Mouse (Mus musculus) ES-E14 (cell line): ENCODE data around the gene Krtap19-3. TPM values are rescaled to one million over a fixed set of nuclear protein-coding genes. Genes with fewer than 3 reads are reported as not detected.

ENCODE experiments used
- DNase-seq: peaks from one replicate; pipeline ENCODE4 v3.0.0-alpha.2; 2013; ENCODE audit warnings: low read depth, low spot score
- H3K27ac ChIP-seq: 2 replicates; pipeline ENCODE4 v1.5.1; 2012; ENCODE audit warnings: low read depth, mild to moderate bottlenecking, low read length, moderate library complexity, mixed read lengths; ENCODE audit not compliant: poor library complexity, insufficient read depth, severe bottlenecking
- H3K36me3 ChIP-seq: 2 replicates; pipeline ENCODE4 v1.6.1; 2012; ENCODE audit warnings: mild to moderate bottlenecking, low read length, moderate library complexity, mixed read lengths; ENCODE audit not compliant: control insufficient read depth, poor library complexity, insufficient read depth, severe bottlenecking
- H3K4me1 ChIP-seq, 2 experiments: fragments of 150-350 bp in 1 of 2; sonication (generic) in 1 of 2; 2 replicates each; pipeline ENCODE4 v1.6.1; 2012; ENCODE audit warnings: low read length in 2 of 2, mild to moderate bottlenecking in 1 of 2, mixed read lengths in 1 of 2; ENCODE audit not compliant: control insufficient read depth in 2 of 2, insufficient read depth in 2 of 2, poor library complexity in 1 of 2
- H3K4me3 ChIP-seq, 2 experiments: fragments of 150-350 bp in 1 of 2; sonication (generic) in 1 of 2; 2 replicates each; pipeline ENCODE4 v1.5.1; 2012; ENCODE audit warnings: low read length in 2 of 2, low read depth in 1 of 2, mild to moderate bottlenecking in 1 of 2, mixed read lengths in 1 of 2; ENCODE audit not compliant: insufficient read depth in 1 of 2, poor library complexity in 1 of 2, severe bottlenecking in 1 of 2
- H3K9ac ChIP-seq: 2 replicates; pipeline ENCODE4 v1.6.1; 2012; ENCODE audit warnings: low read depth, mild to moderate bottlenecking, low read length, mixed read lengths; ENCODE audit not compliant: poor library complexity, insufficient read depth, severe bottlenecking
- H3K9me3 ChIP-seq: fragments of 150-350 bp; sonication (generic); 2 replicates; pipeline ENCODE4 v1.6.1; 2012; ENCODE audit warnings: low read depth, mild to moderate bottlenecking, low read length; ENCODE audit not compliant: control insufficient read depth, insufficient read depth
- CHD2 ChIP-seq: IDR thresholded peaks from 2 replicates; pipeline ENCODE4 v1.6.1; 2014; ENCODE audit warnings: mild to moderate bottlenecking, low read depth, low read length, inconsistent platforms
- HCFC1 ChIP-seq: IDR thresholded peaks from 2 replicates; pipeline ENCODE4 v1.6.1; 2012; ENCODE audit warnings: low read length, inconsistent platforms, borderline replicate concordance; ENCODE audit not compliant: insufficient read depth
- MAFK ChIP-seq: IDR thresholded peaks from 2 replicates; pipeline ENCODE4 v1.6.1; 2014; ENCODE audit warnings: mild to moderate bottlenecking, low read depth, low read length, inconsistent platforms; ENCODE audit not compliant: insufficient read depth
- ZC3H11A ChIP-seq: IDR thresholded peaks from 2 replicates; pipeline ENCODE4 v1.6.1; 2012; ENCODE audit warnings: low read depth, mild to moderate bottlenecking, inconsistent platforms, low read length, borderline replicate concordance
- ZNF384 ChIP-seq: IDR thresholded peaks from 2 replicates; pipeline ENCODE4 v1.6.1; 2012; ENCODE audit warnings: low read depth, low read length, inconsistent platforms
- in situ Hi-C, 2 experiments: fragments of 600-800 bp; cut with MboI; formaldehyde crosslinking; loops; one replicate each; pipeline ENCODE4 v1.15.1; 2025; ENCODE audit warnings: low sequenced_read_pairs in 2 of 2, inconsistent platforms in 1 of 2; ENCODE audit not compliant: unreplicated experiment in 2 of 2
- total RNA-seq: library from RNA; depleted of rRNA; stranded (reverse); fragments of 300-350 nt; gene quantifications from 2 replicates; pipeline ENCODE4 v1.2.3, GENCODE M21; 2012; rRNA removed

Krtap19-3 gene
- total RNA-seq, 1 experiment, result not detected

- Histone ChIP-seq H3K9me3 (no peaks in the 10 kb centered on the region), H3K4me1 (no peaks in the 10 kb centered on the region), H3K36me3 (no peaks in the 10 kb centered on the region), H3K27ac (no peak within 1 kb of the TSS), H3K4me3 (no peak within 1 kb of the TSS), H3K9ac (no peak within 1 kb of the TSS)
- DNase-seq, result no peak
- TF ChIP-seq MAFK (no peak), CHD2 (no peak), ZC3H11A (no peak), ZNF384 (no peak), HCFC1 (no peak)
- in situ Hi-C loops, result no loop called here
These were observed 8.5 kb downstream of the Krtap19-3 start, which contains the start of gene Krtap19-1 for GRCm38 (mm10) chr16:88869311-88869710. Gene Krtap19-1 (minus strand): TSS chr16:88869411.

GRCm38 (mm10) chr16:88864887-88865407 lies 12.9 kb downstream of the Krtap19-3 start:
- Histone ChIP-seq H3K4me3 (no peak overlapping the region), H3K27ac (no peak overlapping the region), H3K9ac (no peak overlapping the region), H3K9me3 (no peaks in the 10 kb centered on the region), H3K4me1 (no peaks in the 10 kb centered on the region), H3K36me3 (no peaks in the 10 kb centered on the region)
- DNase-seq, result no peak
- TF ChIP-seq MAFK (no peak), ZC3H11A (no peak), ZNF384 (no peak)
- in situ Hi-C loops, result no loop called here

GRCm38 (mm10) chr16:88851450-88851849 lies 26.4 kb downstream of the Krtap19-3 start:
- Histone ChIP-seq H3K9me3 (no peaks in the 10 kb centered on the region), H3K4me3 (no peak overlapping the region), H3K4me1 (no peaks in the 10 kb centered on the region), H3K27ac (no peak overlapping the region), H3K36me3 (no peaks in the 10 kb centered on the region), H3K9ac (no peak overlapping the region)
- peak; percentile 29 for DNase-seq
- TF ChIP-seq ZNF384 (no peak), MAFK (no peak), ZC3H11A (peak; percentile 66; the same call in 1 of the 2 replicates)
- in situ Hi-C loops, result no loop called here

- in situ Hi-C loops, result no loop called here
- Histone ChIP-seq H3K4me3 (no peak overlapping the region), H3K27ac (no peak overlapping the region), H3K9me3 (no peaks in the 10 kb centered on the region), H3K4me1 (no peaks in the 10 kb centered on the region), H3K36me3 (no peaks in the 10 kb centered on the region), H3K9ac (no peak overlapping the region)
- TF ChIP-seq ZC3H11A, result no peak
- no peak for TF ChIP-seq MAFK
- no peak for TF ChIP-seq CHD2
- no peak for TF ChIP-seq HCFC1
- no peak for TF ChIP-seq ZNF384
- DNase-seq, result no peak
These were observed 29.3 kb downstream of the Krtap19-3 start for GRCm38 (mm10) chr16:88848558-88848957.

GRCm38 (mm10) chr16:88847363-88847762 lies 30.5 kb downstream of the Krtap19-3 start:
- H3K36me3 ChIP-seq, result no peaks in the 10 kb centered on the region
- in situ Hi-C loops, result no loop called here
- H3K9ac ChIP-seq, result no peak overlapping the region
- no peak for TF ChIP-seq ZC3H11A
- no peaks in the 10 kb centered on the region for H3K9me3 ChIP-seq
- DNase-seq, result no peak
- H3K27ac ChIP-seq, result no peak overlapping the region
- no peak overlapping the region for H3K4me3 ChIP-seq
- H3K4me1 ChIP-seq, result no peaks in the 10 kb centered on the region

Other genes starting within 250 kb of the Krtap19-3 start
- not detected in 2 replicates for gene Krtap26-1, start 230.2 kb downstream of the Krtap19-3 start, total RNA-seq
- not detected in 2 replicates for gene Krtap27-1, start 206.4 kb downstream of the Krtap19-3 start, total RNA-seq
- not detected in 2 replicates for gene 2310061N02Rik, start 170.1 kb downstream of the Krtap19-3 start, total RNA-seq
- gene Krtap13-1, start 149.2 kb downstream of the Krtap19-3 start, total RNA-seq, result not detected in 2 replicates
- gene Krtap13, start 126.4 kb downstream of the Krtap19-3 start, total RNA-seq, result not detected in 2 replicates
- gene 2310034C09Rik, start 119.2 kb downstream of the Krtap19-3 start, total RNA-seq, result not detected in 2 replicates
- gene 2310057N15Rik, start 103.8 kb downstream of the Krtap19-3 start, total RNA-seq, result not detected in 2 replicates
- gene Gm5965, start 100.1 kb downstream of the Krtap19-3 start, total RNA-seq, result not detected in 2 replicates
- not detected in 2 replicates for gene Gm20741, start 65.8 kb downstream of the Krtap19-3 start, total RNA-seq
- not detected in 2 replicates for gene Krtap15, start 57.8 kb downstream of the Krtap19-3 start, total RNA-seq
- not detected in 2 replicates for gene Krtap14, start 51.9 kb downstream of the Krtap19-3 start, total RNA-seq
- gene Krtap19-1, start 8.6 kb downstream of the Krtap19-3 start, total RNA-seq, result not detected in 2 replicates
- gene Krtap19-2, start 3.8 kb downstream of the Krtap19-3 start, total RNA-seq, result not detected in 2 replicates
- gene Krtap19-4, start 7.1 kb upstream of the Krtap19-3 start, total RNA-seq, result not detected in 2 replicates
- not detected in 2 replicates for gene Krtap19-5, start 18.4 kb upstream of the Krtap19-3 start, total RNA-seq
- gene Krtap19-9b, start 54.2 kb upstream of the Krtap19-3 start, total RNA-seq, result not detected in 2 replicates
- gene Krtap16-3, start 84.8 kb upstream of the Krtap19-3 start, total RNA-seq, result not detected in 2 replicates
- not detected in 2 replicates for gene Krtap22-2, start 132.7 kb upstream of the Krtap19-3 start, total RNA-seq
- not detected in 2 replicates for gene Gm10229, start 137.2 kb upstream of the Krtap19-3 start, total RNA-seq
- not detected in 2 replicates for gene Krtap6-1, start 153.7 kb upstream of the Krtap19-3 start, total RNA-seq
- gene Gm10228, start 163.4 kb upstream of the Krtap19-3 start, total RNA-seq, result not detected in 2 replicates
- gene Krtap6-5, start 169.8 kb upstream of the Krtap19-3 start, total RNA-seq, result 0.80 and 1.1 TPM in 2 replicates
- gene 1110025L11Rik, start 186.0 kb upstream of the Krtap19-3 start, total RNA-seq, result not detected in 2 replicates
- gene Krtap6-3, start 206.0 kb upstream of the Krtap19-3 start, total RNA-seq, result not detected in 2 replicates